26 mouse cellular contexts compared by ENCODE assay signal in the genomic region with DNA sequence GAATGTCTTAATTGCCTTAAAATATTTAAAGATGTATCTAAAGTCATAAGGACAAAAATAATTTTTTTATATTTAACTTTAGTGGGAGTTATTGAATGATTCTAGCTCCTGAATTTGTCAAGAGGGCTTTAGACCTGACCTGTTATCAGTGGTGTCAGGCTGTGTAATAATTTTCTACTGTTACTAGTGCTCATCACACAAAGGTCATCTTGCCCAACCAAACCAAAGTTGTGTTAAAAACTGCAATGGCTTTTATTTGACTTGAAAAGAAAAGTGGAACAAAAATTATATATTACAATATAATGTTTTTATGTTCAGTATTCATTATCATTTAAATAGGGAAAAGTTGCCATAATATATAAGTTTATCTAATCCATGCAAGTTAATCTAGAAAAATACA.
"Had no signal": no experiment of that assay in that cellular context is flagged by ENCODE, and none has a peak within 500 bp of the region (broad histone marks: within the 10 kb centered on the region; RNA-seq: fewer than 3 reads in every experiment).

No protein-coding gene starts in this region.

- DNase-seq: cerebellum, adult 8-10 months; cerebellum, adult 9-10 months; cerebellum, adult 9-11 months; cerebellum, postnatal 10 days; cerebellum, postnatal 14 days; cerebellum, postnatal 25 days; cerebellum, postnatal 36 days; embryo, embryonic 11 days; forebrain, postnatal 0 days; gastrocnemius, adult 2 months; gastrocnemius, postnatal 10 days; gastrocnemius, postnatal 14 days; gastrocnemius, postnatal 25 days; gastrocnemius, postnatal 36 days; heart, adult 11 months; heart, adult 18-20 months; heart, adult 2 months had no signal

- H3K27me3 ChIP-seq: embryonic facial prominence, embryonic 12.5 days; embryonic facial prominence, embryonic 13.5 days; embryonic facial prominence, embryonic 15.5 days; forebrain, embryonic 12.5 days; forebrain, embryonic 13.5 days; forebrain, embryonic 15.5 days had no signal

- H3K27ac ChIP-seq: embryonic facial prominence, embryonic 10.5 days; embryonic facial prominence, embryonic 12.5 days; embryonic facial prominence, embryonic 13.5 days; embryonic facial prominence, embryonic 15.5 days; forebrain, embryonic 10.5 days; forebrain, embryonic 12.5 days; forebrain, embryonic 13.5 days; forebrain, embryonic 15.5 days; gastrocnemius, adult 2 months; heart, adult 2 months had no signal

- H3K36me3 ChIP-seq: embryonic facial prominence, embryonic 10.5 days; embryonic facial prominence, embryonic 12.5 days; embryonic facial prominence, embryonic 13.5 days; embryonic facial prominence, embryonic 15.5 days; forebrain, embryonic 10.5 days; forebrain, embryonic 12.5 days; forebrain, embryonic 15.5 days had no signal

- H3K9ac ChIP-seq: embryonic facial prominence, embryonic 12.5 days; embryonic facial prominence, embryonic 13.5 days; embryonic facial prominence, embryonic 15.5 days; forebrain, embryonic 12.5 days; forebrain, embryonic 13.5 days; forebrain, embryonic 15.5 days; forebrain, postnatal 0 days had no signal

- H3K4me1 ChIP-seq: embryonic facial prominence, embryonic 10.5 days; embryonic facial prominence, embryonic 12.5 days; embryonic facial prominence, embryonic 13.5 days; embryonic facial prominence, embryonic 15.5 days; forebrain, embryonic 10.5 days; forebrain, embryonic 12.5 days; forebrain, embryonic 13.5 days; forebrain, embryonic 15.5 days had no signal

- H3K4me3 ChIP-seq: embryonic facial prominence, embryonic 10.5 days; embryonic facial prominence, embryonic 12.5 days; embryonic facial prominence, embryonic 13.5 days; embryonic facial prominence, embryonic 15.5 days; erythroblast, embryonic 14.5 days; forebrain, embryonic 10.5 days; forebrain, embryonic 12.5 days; forebrain, embryonic 13.5 days; forebrain, embryonic 15.5 days; gastrocnemius, adult 2 months; heart, adult 2 months had no signal
